Mouse (Mus musculus): ENCODE measurements around the gene Grm4. TPM values are rescaled to one million over a fixed set of nuclear protein-coding genes. Genes with fewer than 3 reads are reported as not detected.

The Grm4 gene
- polyA plus RNA-seq (2014; fragmentation: Nextera tagmentation; extraction: Ambion mirVana): 0.20 and 0.22 TPM in 2 replicates

- no peak within 1 kb of the TSS for H3K27ac ChIP-seq (ENCODE audit: low read depth)
- H3K9ac ChIP-seq (ENCODE audit: low read length): no peak within 1 kb of the TSS
- no peak for ATAC-seq (replicated peaks; ENCODE audit: low FRiP score, low TSS enrichment, low read depth)
- H3K9me3 ChIP-seq (ENCODE audit: control insufficient read depth, low read length): no peaks in the 10 kb centered on the region
- 73% methylated on average over 5 of the region's 5 CpGs for WGBS
- no peaks in the 10 kb centered on the region for H3K36me3 ChIP-seq (ENCODE audit: control insufficient read depth, insufficient read depth, low read length)
- H3K4me2 ChIP-seq (ENCODE audit: low read length): no peak within 1 kb of the TSS
- no peaks in the 10 kb centered on the region for H3K4me1 ChIP-seq (replicated peaks; ENCODE audit: control insufficient read depth, insufficient read depth, low read length)
- peaks cover 32% of the 10 kb centered on the region for H3K27me3 ChIP-seq (replicated peaks; ENCODE audit: control insufficient read depth, insufficient read depth, low read length)
- no peak within 1 kb of the TSS for H3K4me3 ChIP-seq (ENCODE audit: low read depth, low read length)
- no peak for DNase-seq (ENCODE audit: low spot score)
These were observed at the start of gene Grm4 for GRCm38 (mm10) chr17:27521303-27521702. Gene Grm4 (minus strand): TSS chr17:27521403.

DNA sequence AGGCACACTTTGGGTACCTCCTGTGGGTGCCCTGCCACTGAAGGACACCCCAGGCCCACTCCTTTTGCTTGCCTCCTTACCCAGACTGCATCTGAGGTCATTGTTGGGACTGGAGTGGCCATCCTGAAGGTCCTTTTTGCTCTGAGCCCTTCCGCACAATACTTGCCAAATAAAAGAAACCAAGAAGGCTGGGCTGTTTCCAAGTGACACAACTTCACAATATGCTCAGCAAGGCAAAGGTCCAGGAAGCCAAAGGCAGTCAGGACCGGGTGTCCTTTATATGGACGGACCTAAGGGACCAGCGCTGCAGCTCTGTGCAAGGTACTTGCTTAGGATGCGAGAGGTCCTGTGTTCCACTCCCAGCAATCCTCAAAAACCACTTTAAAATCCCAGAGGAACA lies 47.0 kb upstream of the Grm4 start:
- Histone ChIP-seq H3K9ac (ENCODE audit: low read length) (no peak overlapping the region), H3K4me2 (ENCODE audit: low read length) (no peak overlapping the region), H3K4me3 (ENCODE audit: low read depth, low read length) (no peak overlapping the region), H3K27me3 (replicated peaks; ENCODE audit: control insufficient read depth, insufficient read depth, low read length) (no peaks in the 10 kb centered on the region), H3K36me3 (ENCODE audit: control insufficient read depth, insufficient read depth, low read length) (no peaks in the 10 kb centered on the region), H3K4me1 (replicated peaks; ENCODE audit: control insufficient read depth, insufficient read depth, low read length) (peaks cover 6% of the 10 kb centered on the region), H3K27ac (ENCODE audit: low read depth) (no peak overlapping the region), H3K9me3 (ENCODE audit: control insufficient read depth, low read length) (no peaks in the 10 kb centered on the region)
- DNase-seq (ENCODE audit: low spot score) (no peak), ATAC-seq (replicated peaks; ENCODE audit: low FRiP score, low TSS enrichment, low read depth) (no peak)
- WGBS: 89% methylated on average over 5 of the region's 5 CpGs

DNA sequence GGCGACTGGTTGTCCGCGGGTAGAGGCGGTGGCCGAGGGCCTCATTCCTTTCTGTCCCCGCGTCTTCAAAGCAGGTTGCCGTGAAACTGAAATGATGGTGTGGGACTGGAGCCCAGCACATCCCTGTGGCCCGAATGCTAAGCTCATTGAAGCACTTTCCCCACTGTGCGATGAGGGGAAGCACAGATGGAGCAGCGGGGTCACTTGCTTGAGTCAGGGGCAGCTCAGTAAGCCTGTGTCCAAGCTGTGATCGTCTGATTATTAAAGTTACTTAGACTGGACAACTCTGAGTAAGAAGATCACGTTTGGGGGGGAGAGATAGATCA lies 44.7 kb upstream of the Grm4 start:
- Histone ChIP-seq H3K27ac (ENCODE audit: low read depth) (no peak overlapping the region), H3K27me3 (replicated peaks; ENCODE audit: control insufficient read depth, insufficient read depth, low read length) (no peaks in the 10 kb centered on the region), H3K36me3 (ENCODE audit: control insufficient read depth, insufficient read depth, low read length) (peaks cover 8% of the 10 kb centered on the region; the same call in 1 of the 2 replicates), H3K4me1 (replicated peaks; ENCODE audit: control insufficient read depth, insufficient read depth, low read length) (peaks cover 17% of the 10 kb centered on the region), H3K9ac (ENCODE audit: low read length) (peak overlapping the region; percentile 49), H3K4me2 (ENCODE audit: low read length) (peak overlapping the region; percentile 94), H3K4me3 (ENCODE audit: low read depth, low read length) (peak overlapping the region; percentile 54), H3K9me3 (ENCODE audit: control insufficient read depth, low read length) (no peaks in the 10 kb centered on the region)
- DNase-seq (ENCODE audit: low spot score): no peak
- WGBS: under 1% methylated on average over 13 of the region's 13 CpGs
- no peak for ATAC-seq (replicated peaks; ENCODE audit: low FRiP score, low TSS enrichment, low read depth)

DNA sequence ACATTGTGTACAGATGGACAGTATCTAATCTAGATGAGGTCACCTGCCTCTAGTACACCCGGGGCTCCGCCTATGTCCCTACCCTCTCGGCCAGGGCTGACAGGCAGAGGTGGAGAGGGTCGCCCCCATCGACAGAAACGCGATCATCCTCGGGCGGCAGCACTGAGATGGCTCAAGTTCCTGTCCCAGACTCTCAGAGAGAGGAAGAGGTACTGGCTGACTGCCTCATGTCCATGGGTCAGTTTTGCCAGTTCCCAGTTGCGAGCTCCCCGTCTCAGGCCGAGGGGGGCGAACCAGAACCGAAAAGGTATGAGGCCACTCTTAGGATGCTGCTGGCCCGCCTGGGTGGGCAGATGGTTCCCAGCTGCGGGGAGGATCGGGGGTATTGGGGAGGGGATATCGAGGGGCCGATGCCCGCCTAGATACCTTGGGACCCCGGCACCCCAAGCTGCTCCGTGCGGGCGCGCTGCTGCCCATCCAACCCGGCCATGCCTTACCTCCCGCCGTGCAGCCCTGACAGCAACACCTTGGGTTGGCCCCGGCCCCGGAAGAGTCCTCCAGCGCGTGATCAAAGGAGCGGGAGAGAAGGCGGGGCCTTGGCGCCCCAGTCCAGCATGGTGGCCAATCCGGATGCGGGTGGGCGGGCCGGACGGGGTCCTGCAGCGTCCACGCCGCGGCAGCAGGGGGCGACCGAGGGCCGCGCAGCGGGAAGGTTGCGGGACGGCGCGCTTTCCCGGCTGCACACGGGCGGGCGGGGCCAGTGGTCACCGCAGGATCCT lies 44.1 kb upstream of the Grm4 start, which contains the start of gene AI413582:
TSS of gene AI413582 (minus strand) at position 594 of the 779 bp plus-strand sequence.
- Histone ChIP-seq H3K9me3 (ENCODE audit: control insufficient read depth, low read length) (no peaks in the 10 kb centered on the region), H3K4me3 (ENCODE audit: low read depth, low read length) (peak within 1 kb of the TSS; percentile 54), H3K36me3 (ENCODE audit: control insufficient read depth, insufficient read depth, low read length) (peaks cover 13% of the 10 kb centered on the region; the same call in 1 of the 2 replicates), H3K4me2 (ENCODE audit: low read length) (peak within 1 kb of the TSS; percentile 94), H3K27ac (ENCODE audit: low read depth) (peak within 1 kb of the TSS; percentile 14; the same call in 1 of the 2 replicates), H3K9ac (ENCODE audit: low read length) (peak within 1 kb of the TSS; percentile 49), H3K27me3 (replicated peaks; ENCODE audit: control insufficient read depth, insufficient read depth, low read length) (no peaks in the 10 kb centered on the region), H3K4me1 (replicated peaks; ENCODE audit: control insufficient read depth, insufficient read depth, low read length) (peaks cover 17% of the 10 kb centered on the region)
- ATAC-seq (replicated peaks; ENCODE audit: low FRiP score, low TSS enrichment, low read depth) (peak; percentile 90), DNase-seq (ENCODE audit: low spot score) (peak; percentile 98)
- WGBS: under 1% methylated on average over 57 of the region's 58 CpGs

GRCm38 (mm10) chr17:27564391-27565162 lies 43.4 kb upstream of the Grm4 start:
- ATAC-seq (replicated peaks; ENCODE audit: low FRiP score, low TSS enrichment, low read depth): 0 out of 2 replicates have a peak, but pooled peaks have one; percentile 2
- Histone ChIP-seq H3K4me3 (ENCODE audit: low read depth, low read length) (peak overlapping the region; percentile 54), H3K4me2 (ENCODE audit: low read length) (peak overlapping the region; percentile 94), H3K9me3 (ENCODE audit: control insufficient read depth, low read length) (no peaks in the 10 kb centered on the region), H3K36me3 (ENCODE audit: control insufficient read depth, insufficient read depth, low read length) (peaks cover 17% of the 10 kb centered on the region; the same call in 1 of the 2 replicates), H3K4me1 (replicated peaks; ENCODE audit: control insufficient read depth, insufficient read depth, low read length) (peaks cover 17% of the 10 kb centered on the region), H3K27me3 (replicated peaks; ENCODE audit: control insufficient read depth, insufficient read depth, low read length) (no peaks in the 10 kb centered on the region), H3K27ac (ENCODE audit: low read depth) (peak overlapping the region; percentile 14; the same call in 1 of the 2 replicates), H3K9ac (ENCODE audit: low read length) (peak overlapping the region; percentile 49)
- peak; percentile 77 for DNase-seq (ENCODE audit: low spot score)
- 13% methylated on average over 20 of the region's 20 CpGs for WGBS

- Histone ChIP-seq H3K27me3 (replicated peaks; ENCODE audit: control insufficient read depth, insufficient read depth, low read length) (no peaks in the 10 kb centered on the region), H3K4me3 (ENCODE audit: low read depth, low read length) (no peak overlapping the region), H3K9ac (ENCODE audit: low read length) (no peak overlapping the region), H3K4me2 (ENCODE audit: low read length) (no peak overlapping the region), H3K4me1 (replicated peaks; ENCODE audit: control insufficient read depth, insufficient read depth, low read length) (peaks cover 17% of the 10 kb centered on the region), H3K27ac (ENCODE audit: low read depth) (no peak overlapping the region), H3K36me3 (ENCODE audit: control insufficient read depth, insufficient read depth, low read length) (peaks cover 17% of the 10 kb centered on the region; the same call in 1 of the 2 replicates), H3K9me3 (ENCODE audit: control insufficient read depth, low read length) (no peaks in the 10 kb centered on the region)
- ATAC-seq (replicated peaks; ENCODE audit: low FRiP score, low TSS enrichment, low read depth) (no peak), DNase-seq (ENCODE audit: low spot score) (no peak)
- 52% methylated on average over 7 of the region's 7 CpGs for WGBS
These were observed 42.6 kb upstream of the Grm4 start for GRCm38 (mm10) chr17:27563771-27564244.

DNA sequence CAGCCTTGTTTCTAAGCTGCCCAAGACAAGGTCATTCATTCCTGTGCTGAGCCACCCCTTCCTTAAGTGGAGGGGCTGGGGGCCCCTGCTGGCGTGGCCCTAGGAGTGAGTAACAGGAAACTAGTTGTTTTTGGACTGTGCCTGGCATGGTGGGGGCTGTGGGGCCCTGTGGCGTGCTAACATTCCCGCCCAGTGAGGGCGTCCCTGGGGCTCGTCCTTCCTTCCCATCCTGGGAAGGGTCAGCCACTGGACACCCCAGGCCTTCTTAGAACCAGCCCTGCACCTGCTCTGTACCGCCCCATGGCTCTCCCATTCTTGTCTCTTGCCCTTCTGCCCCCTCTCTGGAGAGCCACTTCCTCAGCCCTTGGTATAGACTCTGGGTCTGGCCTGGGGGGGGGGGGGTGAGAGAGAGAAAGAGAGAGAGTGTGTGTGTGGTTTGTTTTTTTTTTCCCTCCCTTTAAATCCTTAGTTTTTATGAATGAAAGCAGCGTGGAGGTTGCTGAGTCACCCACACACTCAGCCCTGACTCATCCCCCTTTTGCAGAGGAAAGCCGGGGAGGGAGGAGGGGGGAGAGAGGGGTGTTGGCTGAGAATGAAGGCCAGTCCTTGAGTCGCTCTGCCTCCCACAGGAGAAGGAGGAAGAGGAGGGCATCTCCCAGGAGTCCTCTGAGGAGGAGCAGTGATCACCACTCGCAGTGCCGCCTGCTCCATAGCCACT lies 40.8 kb upstream of the Grm4 start:
- no peak overlapping the region for H3K9ac ChIP-seq (ENCODE audit: low read length)
- no peak overlapping the region for H3K27ac ChIP-seq (ENCODE audit: low read depth)
- no peak overlapping the region for H3K4me3 ChIP-seq (ENCODE audit: low read depth, low read length)
- no peak for DNase-seq (ENCODE audit: low spot score)
- 54% methylated on average over 9 of the region's 11 CpGs for WGBS
- H3K27me3 ChIP-seq (replicated peaks; ENCODE audit: control insufficient read depth, insufficient read depth, low read length): no peaks in the 10 kb centered on the region
- H3K9me3 ChIP-seq (ENCODE audit: control insufficient read depth, low read length): no peaks in the 10 kb centered on the region
- H3K4me1 ChIP-seq (replicated peaks; ENCODE audit: control insufficient read depth, insufficient read depth, low read length): peaks cover 20% of the 10 kb centered on the region
- peaks cover 17% of the 10 kb centered on the region; the same call in 1 of the 2 replicates for H3K36me3 ChIP-seq (ENCODE audit: control insufficient read depth, insufficient read depth, low read length)
- H3K4me2 ChIP-seq (ENCODE audit: low read length): no peak overlapping the region
- ATAC-seq (replicated peaks; ENCODE audit: low FRiP score, low TSS enrichment, low read depth): no peak

GRCm38 (mm10) chr17:27560926-27561480 lies 39.8 kb upstream of the Grm4 start:
- H3K9me3 ChIP-seq (ENCODE audit: control insufficient read depth, low read length): no peaks in the 10 kb centered on the region
- peaks cover 20% of the 10 kb centered on the region for H3K4me1 ChIP-seq (replicated peaks; ENCODE audit: control insufficient read depth, insufficient read depth, low read length)

More at GRCm38 (mm10) chr17:27560926-27561480, 39.8 kb upstream of the Grm4 start:
- WGBS: 84% methylated on average over 13 of the region's 13 CpGs
- H3K27ac ChIP-seq (ENCODE audit: low read depth): no peak overlapping the region
- no peak overlapping the region for H3K4me2 ChIP-seq (ENCODE audit: low read length)
- no peaks in the 10 kb centered on the region for H3K27me3 ChIP-seq (replicated peaks; ENCODE audit: control insufficient read depth, insufficient read depth, low read length)
- H3K36me3 ChIP-seq (ENCODE audit: control insufficient read depth, insufficient read depth, low read length): peaks cover 17% of the 10 kb centered on the region; the same call in 1 of the 2 replicates
- H3K4me3 ChIP-seq (ENCODE audit: low read depth, low read length): no peak overlapping the region
- no peak for ATAC-seq (replicated peaks; ENCODE audit: low FRiP score, low TSS enrichment, low read depth)
- no peak for DNase-seq (ENCODE audit: low spot score)
- no peak overlapping the region for H3K9ac ChIP-seq (ENCODE audit: low read length)

Measured in intestine, embryonic 14.5 days (tissue).